Mouse (Mus musculus) ES-CJ7 (cell line): ENCODE results near the gene Lrrc49.
A peak's percentile ranks its signal among the peaks of the same experiment; 100 is the strongest.

Experiments used
- DNase-seq: peaks from one replicate; pipeline ENCODE4 v3.0.0; 2011; ENCODE audit warnings: low read depth, low spot score

Gene Lrrc49

GRCm38 (mm10) chr9:60687891-60688324 lies at the start of gene Lrrc49:
Lrrc49 (minus strand) TSS chr9:60688158.
- DNase-seq: peak; percentile 95

DNA sequence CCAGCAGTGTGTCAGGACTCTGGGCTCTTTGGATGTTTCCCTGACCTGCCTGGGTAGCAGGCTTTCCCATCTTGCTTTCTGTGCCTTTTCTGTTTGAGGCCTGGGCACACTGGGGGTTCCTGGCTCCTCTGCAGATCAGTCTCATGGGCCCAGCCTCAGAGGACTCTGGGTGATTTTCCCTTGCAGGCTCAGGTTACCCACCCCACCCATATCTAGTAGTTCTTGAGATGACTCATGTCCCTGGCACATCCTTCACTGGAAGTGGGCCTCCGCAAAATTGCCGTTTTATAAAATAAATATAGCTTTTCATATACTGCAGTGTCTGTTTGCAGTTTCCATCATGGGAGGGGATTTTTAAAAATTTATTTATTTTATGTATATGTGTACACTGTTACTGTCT lies 46.4 kb upstream of the Lrrc49 start:
- no peak for DNase-seq

DNA sequence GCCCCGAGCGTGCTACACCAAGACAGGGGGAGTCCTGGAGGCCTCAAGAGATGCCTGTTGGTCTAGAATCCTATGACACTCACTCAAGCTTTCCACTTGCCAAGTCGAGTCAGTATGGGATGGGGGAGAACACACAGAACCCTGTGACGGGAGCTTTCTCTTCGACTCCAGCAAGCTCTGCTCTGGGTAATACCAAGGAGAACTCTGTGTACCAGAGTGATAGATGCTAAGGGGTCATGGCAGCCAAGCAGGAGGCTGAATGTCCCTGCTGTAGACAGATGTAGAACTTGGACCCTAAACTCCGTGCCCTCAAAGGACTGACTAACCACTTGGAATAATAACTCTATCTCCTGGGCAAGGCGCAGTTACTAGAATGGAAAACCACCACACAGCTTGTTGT lies 37.0 kb upstream of the Lrrc49 start:
- no peak for DNase-seq

DNA sequence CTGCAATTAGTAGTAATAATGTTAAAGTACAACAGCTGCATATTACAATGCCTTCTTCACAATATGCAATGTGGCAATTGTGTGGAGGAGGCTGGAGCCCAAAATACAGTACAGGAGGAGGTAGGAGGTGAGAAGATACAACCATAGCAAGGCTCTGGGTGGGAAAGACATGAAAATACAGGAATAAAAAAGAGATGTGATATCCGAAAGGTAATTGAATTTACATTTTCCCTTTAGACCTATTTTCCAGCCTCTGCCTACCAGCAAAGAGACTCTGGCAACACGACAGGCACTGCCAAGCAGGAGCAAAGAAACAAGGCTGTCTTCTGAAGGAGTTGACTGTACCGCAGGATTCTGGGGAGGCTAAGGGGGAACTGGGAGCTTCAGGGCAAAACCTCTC lies 31.7 kb upstream of the Lrrc49 start:
- DNase-seq: no peak

- peak; percentile 73 for DNase-seq
These were observed 30.3 kb upstream of the Lrrc49 start for GRCm38 (mm10) chr9:60718284-60718683.

DNA sequence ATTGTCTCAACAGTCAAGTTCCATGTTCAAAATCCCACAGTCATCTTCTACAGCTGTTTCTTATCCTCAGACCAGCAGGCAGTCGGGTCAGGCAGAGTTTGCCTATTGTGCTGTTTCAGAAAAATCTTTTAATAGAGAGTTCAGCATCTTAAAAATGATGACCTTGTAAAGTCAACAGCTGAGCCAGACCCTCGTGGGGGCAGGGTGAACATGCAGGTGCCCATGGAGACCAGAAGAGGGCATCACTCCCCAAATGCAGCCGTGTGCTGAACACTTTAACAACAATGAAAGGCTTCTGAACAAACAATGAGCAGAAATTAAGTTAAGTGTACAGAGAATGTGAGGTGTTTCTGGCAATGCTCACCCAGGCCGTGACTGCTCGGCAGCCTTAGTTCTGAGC lies 27.9 kb upstream of the Lrrc49 start:
- peak; percentile 23 for DNase-seq

DNA sequence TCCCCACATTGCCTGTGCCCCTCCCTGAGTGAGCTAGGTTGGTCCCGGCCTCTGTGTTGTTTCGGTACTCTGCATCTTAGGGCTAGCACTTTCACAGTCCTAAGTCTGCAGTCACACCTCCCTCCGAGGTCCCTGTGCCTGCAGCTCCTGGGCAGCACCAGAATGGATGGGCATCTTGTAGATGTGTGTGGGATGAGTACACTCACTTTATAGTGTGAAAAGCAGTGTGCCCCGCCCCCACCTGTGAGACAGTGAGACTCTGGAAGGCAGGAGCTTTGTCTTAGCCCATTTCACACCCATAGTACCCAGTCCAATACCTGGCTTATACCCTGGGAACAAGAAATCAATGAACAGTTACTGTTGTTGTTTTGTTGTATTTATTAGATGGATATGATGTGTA lies 27.3 kb upstream of the Lrrc49 start:
- no peak for DNase-seq

DNA sequence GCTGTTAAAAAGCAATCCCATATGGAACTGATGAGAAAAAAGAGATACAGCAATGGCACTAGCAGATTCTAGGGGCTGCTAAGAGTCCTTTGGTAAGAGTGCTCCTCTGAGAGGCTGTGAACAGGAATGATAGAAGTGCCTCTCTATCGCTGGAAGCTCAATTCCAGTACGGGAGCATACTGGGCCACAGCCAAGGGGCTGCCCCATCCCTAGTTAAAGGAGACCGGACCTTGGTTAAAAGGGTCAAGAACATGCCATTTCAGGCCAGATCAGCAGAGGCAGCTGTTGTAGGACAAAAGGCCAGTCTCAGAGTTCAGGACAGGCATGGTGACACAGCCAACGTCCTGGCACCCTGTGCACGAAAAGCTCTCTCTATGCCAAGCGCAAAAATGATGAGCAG lies 26.2 kb upstream of the Lrrc49 start:
- no peak for DNase-seq

DNA sequence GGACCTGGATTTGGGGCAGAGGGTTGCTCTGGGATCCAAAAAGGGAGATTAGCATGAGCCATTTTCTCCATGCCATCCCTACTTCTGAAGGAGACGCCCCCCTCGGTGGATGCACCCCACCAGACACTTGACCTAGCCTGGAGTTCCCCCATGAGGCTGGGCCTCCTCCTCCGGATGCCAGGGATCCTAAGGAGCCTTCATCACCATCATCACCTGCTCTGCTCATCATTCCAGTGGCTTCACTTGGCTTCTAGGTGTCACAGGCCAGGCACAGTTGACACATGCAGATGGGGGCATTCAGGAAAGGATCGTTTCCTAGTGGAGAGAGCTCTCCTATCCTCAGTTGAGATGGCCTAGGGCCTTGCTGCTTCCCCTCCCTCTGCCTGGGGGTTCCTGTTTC lies 25.7 kb upstream of the Lrrc49 start:
- DNase-seq: no peak

GRCm38 (mm10) chr9:60712771-60713541 lies 25.0 kb upstream of the Lrrc49 start, which contains the start of gene Larp6:
Larp6 (plus strand) TSS chr9:60712989.
- DNase-seq: peak; percentile 40

GRCm38 (mm10) chr9:60712011-60712410 lies 24.1 kb upstream of the Lrrc49 start:
- DNase-seq: no peak

GRCm38 (mm10) chr9:60709721-60710120 lies 21.8 kb upstream of the Lrrc49 start:
- no peak for DNase-seq

- DNase-seq: no peak
These were observed 20.6 kb upstream of the Lrrc49 start for GRCm38 (mm10) chr9:60708606-60709005.

DNA sequence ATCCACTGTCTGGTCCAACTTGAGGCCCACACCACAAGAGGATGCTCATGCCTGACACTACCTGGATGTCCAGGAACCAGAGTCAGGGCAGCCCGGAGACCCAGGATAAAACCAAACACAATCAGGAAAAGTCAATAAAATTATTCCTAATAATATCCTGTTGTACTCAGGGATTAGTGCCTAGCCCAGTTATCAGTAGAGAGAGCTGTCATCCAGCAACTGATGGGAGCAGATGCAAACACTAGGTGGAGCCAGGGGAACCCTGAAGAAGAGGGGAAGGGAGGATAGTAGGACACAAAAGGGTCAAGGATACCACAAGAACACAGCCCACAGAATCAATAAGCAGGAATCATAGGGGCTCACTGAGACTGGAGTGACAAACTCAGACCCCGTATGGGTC lies 19.6 kb upstream of the Lrrc49 start:
- DNase-seq: no peak

- no peak for DNase-seq
These were observed 11.7 kb upstream of the Lrrc49 start for GRCm38 (mm10) chr9:60699581-60700231.

DNA sequence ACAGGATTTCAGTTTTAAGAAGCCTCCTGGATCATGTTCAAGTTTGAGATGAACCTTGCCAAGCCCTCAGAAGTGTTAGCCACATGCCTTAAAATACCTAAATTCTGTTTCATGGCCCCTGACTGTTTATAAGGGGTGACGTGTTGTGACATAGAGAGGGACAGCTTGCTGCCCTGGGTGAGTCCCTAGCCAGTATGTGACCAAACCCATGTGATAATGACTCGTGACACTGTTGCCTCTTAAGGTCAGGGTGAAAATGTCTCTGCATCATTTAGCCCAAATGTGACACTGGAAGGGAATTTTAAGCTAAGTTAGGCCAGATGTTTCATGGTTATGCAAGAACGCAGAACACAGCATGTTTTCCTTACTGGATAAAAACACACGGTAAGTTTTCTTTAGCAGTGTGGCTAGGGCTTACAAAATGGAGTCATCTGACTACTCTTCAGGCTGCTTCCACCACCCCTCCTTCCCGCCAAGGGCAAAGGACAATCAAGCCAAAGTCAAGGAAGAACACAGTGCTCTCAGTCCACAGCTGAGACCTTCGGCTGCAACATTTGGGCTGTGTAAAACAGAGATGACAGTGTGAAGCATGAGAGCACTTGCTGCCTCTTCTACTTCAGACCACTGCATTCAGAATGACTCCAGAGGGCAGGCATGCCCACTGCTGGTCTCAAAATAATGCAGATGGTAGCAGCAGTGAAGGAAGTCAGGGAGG lies 8.5 kb upstream of the Lrrc49 start:
- DNase-seq: no peak

- peak; percentile 75 for DNase-seq
These were observed 6.0 kb upstream of the Lrrc49 start for GRCm38 (mm10) chr9:60693986-60694385.

DNA sequence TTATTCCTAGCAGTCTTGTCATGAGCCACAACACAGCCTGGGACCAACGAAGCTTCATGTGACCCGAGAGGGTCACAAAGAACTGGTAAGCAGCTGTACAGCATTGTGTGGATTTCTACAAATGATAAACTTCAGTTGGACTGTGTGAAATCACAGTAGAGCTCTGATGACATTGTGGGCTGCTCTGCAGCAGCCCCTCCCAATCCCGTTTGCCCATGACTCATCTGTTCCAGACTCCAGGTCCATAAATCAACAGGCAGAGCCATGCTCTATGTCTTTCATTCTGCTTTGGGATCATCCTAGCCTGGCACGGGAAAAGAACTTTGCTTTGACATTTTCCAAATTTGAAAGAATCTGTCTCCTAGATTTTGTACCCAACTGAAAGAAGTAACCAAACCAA lies 4.7 kb upstream of the Lrrc49 start:
- DNase-seq: no peak

DNA sequence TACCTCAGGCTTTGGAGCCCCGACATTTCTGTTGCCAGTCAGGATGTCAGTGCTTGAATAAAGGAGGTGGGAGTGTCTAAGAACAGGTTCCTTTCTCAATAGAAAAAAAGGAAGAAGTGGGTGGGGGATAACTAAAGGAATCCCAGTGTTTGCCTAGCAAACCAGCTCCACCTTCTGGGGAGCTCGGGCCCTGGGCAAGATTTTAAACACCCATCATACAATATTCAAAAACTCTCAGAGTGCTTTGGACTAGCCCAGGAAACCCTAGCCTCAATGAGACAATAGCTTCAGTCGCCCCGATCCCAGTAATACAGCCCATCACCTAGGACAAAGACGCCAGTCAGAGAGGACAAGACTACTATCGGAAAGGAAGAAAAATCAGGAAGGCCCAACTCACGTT lies 543 bp downstream of the Lrrc49 start:
- peak; percentile 40 for DNase-seq

GRCm38 (mm10) chr9:60682753-60683152 lies 5.2 kb downstream of the Lrrc49 start:
- no peak for DNase-seq

DNA sequence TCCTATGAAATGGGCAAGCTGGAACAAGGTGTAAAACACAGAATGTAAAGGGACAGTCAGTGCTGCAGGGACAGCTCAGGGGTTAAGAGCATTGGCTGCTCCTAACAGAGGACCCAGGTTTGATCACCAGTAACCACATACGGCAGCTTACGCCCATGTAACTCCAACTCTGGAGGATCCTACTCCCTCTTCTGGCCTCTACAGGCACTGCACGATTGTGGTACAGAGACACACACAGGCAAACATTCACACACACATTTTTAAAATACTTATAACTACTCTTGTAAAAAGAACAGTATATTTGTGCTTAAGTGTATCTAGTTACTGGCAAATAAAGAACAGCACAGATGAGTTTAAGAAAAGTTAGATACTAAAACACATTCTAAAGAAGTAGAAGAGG lies 7.0 kb downstream of the Lrrc49 start:
- peak; percentile 39 for DNase-seq

DNA sequence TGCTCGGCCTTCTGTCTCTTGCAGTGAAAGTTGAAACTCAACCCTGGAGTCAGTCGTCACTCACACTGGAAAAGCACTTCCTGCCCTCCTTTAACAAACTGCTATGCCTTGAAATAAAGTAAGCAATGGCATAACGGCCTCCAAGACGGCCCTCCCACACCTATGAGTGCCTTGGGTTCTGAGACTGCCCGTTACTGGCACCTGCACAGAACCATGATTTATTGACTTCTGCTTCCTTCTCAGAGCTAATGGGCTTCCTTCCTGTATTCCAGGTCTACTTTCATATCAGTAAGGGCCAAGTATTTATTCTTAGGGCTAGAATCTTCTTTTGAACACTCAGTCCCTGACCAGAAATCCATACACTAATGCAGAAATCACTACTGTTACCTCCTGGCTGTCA lies 9.0 kb downstream of the Lrrc49 start:
- DNase-seq: no peak

DNA sequence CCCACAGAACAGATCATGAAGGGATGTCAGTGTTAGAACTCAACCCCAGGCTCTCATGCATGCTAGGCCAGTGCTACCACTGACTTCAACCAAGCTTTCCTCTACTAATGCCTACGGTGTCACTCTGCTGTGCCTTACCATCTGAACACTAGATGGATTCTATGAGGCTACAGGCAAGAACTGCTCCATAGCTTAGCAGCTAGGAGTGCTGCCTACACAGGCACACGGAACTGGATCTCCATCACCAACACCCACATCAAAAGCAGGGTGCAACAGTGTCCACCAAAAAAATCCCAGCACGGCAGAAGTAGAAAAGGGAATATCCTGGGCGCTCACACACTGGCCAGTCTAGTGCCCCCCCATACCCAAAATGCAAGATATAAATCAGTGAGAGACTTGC lies 11.5 kb downstream of the Lrrc49 start:
- no peak for DNase-seq
